Mouse (Mus musculus): ENCODE results near the gene Cacna2d2.

DNA sequence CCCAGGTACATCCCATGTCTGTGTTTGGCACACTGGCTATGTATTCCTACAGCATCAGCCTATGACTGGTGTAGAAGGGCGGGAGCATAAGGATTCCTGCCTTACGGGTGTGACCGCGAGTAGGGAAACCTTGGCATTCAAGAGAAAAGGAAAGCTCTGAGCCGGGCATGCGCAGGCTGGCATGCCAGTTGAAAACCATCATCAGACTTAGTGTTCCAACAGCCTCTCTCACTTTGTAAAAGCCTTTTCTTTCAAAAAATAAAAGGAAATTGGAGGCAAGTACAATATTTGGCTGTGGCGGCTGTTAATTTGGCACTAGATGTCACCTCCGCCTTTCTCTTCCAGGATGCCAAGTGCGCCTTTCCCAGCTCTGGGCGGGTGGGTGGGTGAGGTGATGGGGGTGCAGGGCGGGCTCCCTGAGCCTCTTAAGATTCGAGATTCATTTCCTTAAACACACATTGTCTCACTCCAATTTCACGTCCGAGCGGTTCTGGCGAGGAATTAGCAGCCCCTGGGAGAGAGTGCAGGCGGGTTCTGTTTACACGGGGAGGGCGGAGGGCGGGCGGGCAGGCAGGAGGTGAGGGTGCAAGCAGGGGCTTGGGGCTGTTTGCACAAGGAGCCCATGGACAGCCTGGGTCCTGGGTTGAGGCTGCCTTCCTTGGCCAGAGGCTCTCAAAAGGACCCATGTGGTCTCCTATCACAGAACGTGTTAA lies 49.5 kb downstream of the Cacna2d2 start:
- TF ChIP-seq GATA1 (IDR thresholded peaks at IDR 0.05; ENCODE audit: low read length) = no peak
- no peak for TF ChIP-seq TAL1 (IDR thresholded peaks at IDR 0.05; ENCODE audit: low read length)
